Mouse (Mus musculus) forebrain, embryonic 15.5 days (tissue): ENCODE measurements around the gene Arid1a. TPM values are rescaled to one million over a fixed set of nuclear protein-coding genes. Genes with fewer than 3 reads are reported as not detected.

ENCODE experiments used
- ATAC-seq: fragments of 200-750 bp; cut with Nextera tagmentation; replicated peaks from 2 replicates; pipeline ENCODE4 v1.8.0; 2017; ENCODE audit warnings: mild to moderate bottlenecking, moderate TSS enrichment, moderate library complexity
- H3K27ac ChIP-seq: fragments of 300-500 bp; sonication (generic); replicated peaks from 2 replicates; pipeline ENCODE4 v1.5.1; 2015; ENCODE audit warnings: mild to moderate bottlenecking, inconsistent platforms
- H3K27me3 ChIP-seq: fragments of 300-500 bp; sonication (generic); 2 replicates; pipeline ENCODE4 v1.6.1; 2015; ENCODE audit warnings: inconsistent platforms
- H3K36me3 ChIP-seq: fragments of 300-500 bp; sonication (generic); 2 replicates; pipeline ENCODE4 v1.6.1; 2015; ENCODE audit warnings: mild to moderate bottlenecking, inconsistent platforms
- H3K4me1 ChIP-seq: fragments of 300-500 bp; sonication (generic); 2 replicates; pipeline ENCODE4 v1.6.1; 2015; ENCODE audit warnings: inconsistent platforms
- H3K4me2 ChIP-seq: fragments of 300-500 bp; sonication (generic); replicated peaks from 2 replicates; pipeline ENCODE4 v1.6.1; 2015; ENCODE audit warnings: mild to moderate bottlenecking, inconsistent platforms
- H3K4me3 ChIP-seq: fragments of 300-500 bp; sonication (generic); 2 replicates; pipeline ENCODE4 v1.5.1; 2015; ENCODE audit warnings: mild to moderate bottlenecking, inconsistent platforms
- H3K9ac ChIP-seq: fragments of 300-500 bp; sonication (generic); replicated peaks from 2 replicates; pipeline ENCODE4 v1.6.1; 2015; ENCODE audit warnings: mild to moderate bottlenecking, inconsistent platforms
- H3K9me3 ChIP-seq: fragments of 300-500 bp; sonication (generic); 2 replicates; pipeline ENCODE4 v1.6.1; 2016; ENCODE audit warnings: inconsistent platforms
- WGBS: fragments of 180-500 bp; shearing (Covaris S2); methylation state at CpG from one replicate; pipeline ENCODE4 v1.1.7; 2015; ENCODE audit warnings: mixed read lengths; 5-methylcytosine and 5-hydroxymethylcytosine counted together
- polyA plus RNA-seq: library from polyadenylated mRNA; unstranded; fragments of >200 nt; fragmentation: Nextera tagmentation; extraction: Ambion mirVana; gene quantifications from 2 replicates; pipeline ENCODE4 v1.2.1, GENCODE M21; 2015

Gene Arid1a
- polyA plus RNA-seq, 1 experiment from 2014 or later, result 40.9 TPM

- Histone ChIP-seq H3K27ac (peak overlapping the region; percentile 100), H3K27me3 (no peaks in the 10 kb centered on the region), H3K36me3 (no peaks in the 10 kb centered on the region), H3K4me1 (peaks cover 33% of the 10 kb centered on the region), H3K9ac (peak overlapping the region; percentile 97), H3K9me3 (no peaks in the 10 kb centered on the region), H3K4me3 (peak overlapping the region; percentile 97), H3K4me2 (peak overlapping the region; percentile 95)
- no peak for ATAC-seq
- WGBS, result 7% methylated on average over 10 of the region's 10 CpGs
These were observed 1.5 kb downstream of the Arid1a start for GRCm38 (mm10) chr4:133754871-133755765.

- H3K4me1 ChIP-seq, result peaks cover 41% of the 10 kb centered on the region
- WGBS, result 0% methylated on average over 44 of the region's 50 CpGs
These were observed 2.3 kb downstream of the Arid1a start for GRCm38 (mm10) chr4:133754238-133754637.

GRCm38 (mm10) chr4:133753375-133754190 lies 3.0 kb downstream of the Arid1a start:
- Histone ChIP-seq H3K4me2 (peak overlapping the region; percentile 95), H3K4me1 (peaks cover 48% of the 10 kb centered on the region), H3K4me3 (peak overlapping the region; percentile 97), H3K27ac (peak overlapping the region; percentile 100), H3K9ac (peak overlapping the region; percentile 97), H3K36me3 (no peaks in the 10 kb centered on the region), H3K27me3 (no peaks in the 10 kb centered on the region), H3K9me3 (no peaks in the 10 kb centered on the region)
- WGBS, result 2% methylated on average over 55 of the region's 99 CpGs
- ATAC-seq, result peak; percentile 51

More at GRCm38 (mm10) chr4:133754238-133754637, 2.3 kb downstream of the Arid1a start:
- peak overlapping the region; percentile 95 for H3K4me2 ChIP-seq
- H3K27ac ChIP-seq, result peak overlapping the region; percentile 100
- ATAC-seq, result peak; percentile 87
- no peaks in the 10 kb centered on the region for H3K36me3 ChIP-seq
- no peaks in the 10 kb centered on the region for H3K9me3 ChIP-seq
- peak overlapping the region; percentile 97 for H3K9ac ChIP-seq
- H3K4me3 ChIP-seq, result peak overlapping the region; percentile 97
- no peaks in the 10 kb centered on the region for H3K27me3 ChIP-seq

- H3K4me2 ChIP-seq, result peak overlapping the region; percentile 69
- no peaks in the 10 kb centered on the region for H3K36me3 ChIP-seq
- WGBS, result 0% methylated on average over 78 of the region's 121 CpGs
- peak overlapping the region; percentile 97 for H3K4me3 ChIP-seq
- H3K27me3 ChIP-seq, result no peaks in the 10 kb centered on the region
- peak overlapping the region; percentile 100 for H3K27ac ChIP-seq
- H3K9ac ChIP-seq, result peak overlapping the region; percentile 97
- peaks cover 57% of the 10 kb centered on the region for H3K4me1 ChIP-seq
- H3K9me3 ChIP-seq, result no peaks in the 10 kb centered on the region
- ATAC-seq, result no peak
These were observed 3.9 kb downstream of the Arid1a start for GRCm38 (mm10) chr4:133752449-133753374.

- H3K27ac ChIP-seq, result peak overlapping the region; percentile 100
- peak overlapping the region; percentile 69 for H3K4me2 ChIP-seq
- H3K4me3 ChIP-seq, result peak overlapping the region; percentile 97
- H3K9ac ChIP-seq, result peak overlapping the region; percentile 97
- H3K36me3 ChIP-seq, result no peaks in the 10 kb centered on the region
- H3K4me1 ChIP-seq, result peaks cover 53% of the 10 kb centered on the region
- no peaks in the 10 kb centered on the region for H3K27me3 ChIP-seq
- no peaks in the 10 kb centered on the region for H3K9me3 ChIP-seq
- ATAC-seq, result no peak
- WGBS, result under 1% methylated on average over 30 of the region's 31 CpGs
These were observed 4.8 kb downstream of the Arid1a start for GRCm38 (mm10) chr4:133751521-133752448.

GRCm38 (mm10) chr4:133750184-133750775 lies 6.3 kb downstream of the Arid1a start:
- Histone ChIP-seq H3K9me3 (no peaks in the 10 kb centered on the region), H3K9ac (peak overlapping the region; percentile 97), H3K36me3 (no peaks in the 10 kb centered on the region), H3K4me2 (peak overlapping the region; percentile 69), H3K27me3 (no peaks in the 10 kb centered on the region), H3K4me1 (peaks cover 56% of the 10 kb centered on the region), H3K27ac (0 out of 2 replicates have a peak overlapping the region, but pooled peaks have one; percentile 100), H3K4me3 (peak overlapping the region; percentile 97)
- ATAC-seq, result no peak
- 28% methylated on average over 7 of the region's 7 CpGs for WGBS

- ATAC-seq, result no peak
- Histone ChIP-seq H3K9ac (no peak overlapping the region), H3K4me3 (no peak overlapping the region), H3K27me3 (no peaks in the 10 kb centered on the region), H3K4me1 (peaks cover 63% of the 10 kb centered on the region), H3K36me3 (no peaks in the 10 kb centered on the region), H3K4me2 (no peak overlapping the region), H3K9me3 (no peaks in the 10 kb centered on the region), H3K27ac (no peak overlapping the region)
- 83% methylated on average over 3 of the region's 3 CpGs for WGBS
These were observed 21.3 kb downstream of the Arid1a start for GRCm38 (mm10) chr4:133735282-133735681.

GRCm38 (mm10) chr4:133730122-133730521 lies 26.4 kb downstream of the Arid1a start:
- Histone ChIP-seq H3K27ac (peak overlapping the region; percentile 95), H3K36me3 (no peaks in the 10 kb centered on the region), H3K4me2 (peak overlapping the region; percentile 41), H3K4me1 (peaks cover 95% of the 10 kb centered on the region), H3K4me3 (peak overlapping the region; percentile 18), H3K9ac (peak overlapping the region; percentile 27; the same call in 1 of the 2 replicates), H3K27me3 (no peaks in the 10 kb centered on the region), H3K9me3 (no peaks in the 10 kb centered on the region)
- ATAC-seq, result peak; percentile 17; the same call in 1 of the 2 replicates

- H3K36me3 ChIP-seq, result no peaks in the 10 kb centered on the region
- ATAC-seq, result peak; percentile 96
- peak overlapping the region; percentile 27; the same call in 1 of the 2 replicates for H3K9ac ChIP-seq
- H3K4me3 ChIP-seq, result peak overlapping the region; percentile 18
- H3K4me2 ChIP-seq, result peak overlapping the region; percentile 41
- peaks cover 95% of the 10 kb centered on the region for H3K4me1 ChIP-seq
- no peaks in the 10 kb centered on the region for H3K27me3 ChIP-seq
- peak overlapping the region; percentile 95 for H3K27ac ChIP-seq
- WGBS, result under 1% methylated on average over 16 of the region's 16 CpGs
- H3K9me3 ChIP-seq, result no peaks in the 10 kb centered on the region
These were observed 27.0 kb downstream of the Arid1a start for GRCm38 (mm10) chr4:133729541-133730093.

- 40% methylated on average over 6 of the region's 6 CpGs for WGBS
- Histone ChIP-seq H3K4me2 (peak overlapping the region; percentile 41), H3K9me3 (no peaks in the 10 kb centered on the region), H3K36me3 (no peaks in the 10 kb centered on the region), H3K4me3 (peak overlapping the region; percentile 18; the same call in 1 of the 2 replicates), H3K27me3 (no peaks in the 10 kb centered on the region), H3K4me1 (peaks cover 92% of the 10 kb centered on the region), H3K9ac (no peak overlapping the region), H3K27ac (peak overlapping the region; percentile 95)
- no peak for ATAC-seq
These were observed 27.6 kb downstream of the Arid1a start for GRCm38 (mm10) chr4:133729007-133729406.
